Mouse (Mus musculus): Measurements from ENCODE around the gene Shc2.

The Shc2 gene

DNA sequence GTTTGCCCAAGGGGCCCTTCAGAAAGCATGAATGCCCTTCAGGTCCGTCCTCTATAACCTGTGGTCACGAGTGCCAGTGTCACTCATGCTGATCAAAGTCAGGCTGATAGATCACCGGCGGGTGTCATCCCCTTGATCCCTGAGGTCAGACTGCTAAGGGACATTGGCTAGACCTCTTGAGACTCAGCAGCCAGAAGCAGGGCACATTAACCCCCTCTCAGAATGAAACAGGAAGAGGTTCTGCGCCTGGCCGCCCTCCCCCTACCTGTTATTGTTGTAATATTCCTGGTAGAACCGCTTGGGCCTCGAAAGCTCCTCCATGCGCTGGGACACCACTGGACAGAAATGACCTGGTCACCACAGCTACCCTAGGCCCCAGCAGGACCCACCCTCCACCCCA lies 53.3 kb downstream of the Shc2 start:
- no peak for DNase-seq (ENCODE audit: extremely low read depth, insufficient read length, low spot score)

DNA sequence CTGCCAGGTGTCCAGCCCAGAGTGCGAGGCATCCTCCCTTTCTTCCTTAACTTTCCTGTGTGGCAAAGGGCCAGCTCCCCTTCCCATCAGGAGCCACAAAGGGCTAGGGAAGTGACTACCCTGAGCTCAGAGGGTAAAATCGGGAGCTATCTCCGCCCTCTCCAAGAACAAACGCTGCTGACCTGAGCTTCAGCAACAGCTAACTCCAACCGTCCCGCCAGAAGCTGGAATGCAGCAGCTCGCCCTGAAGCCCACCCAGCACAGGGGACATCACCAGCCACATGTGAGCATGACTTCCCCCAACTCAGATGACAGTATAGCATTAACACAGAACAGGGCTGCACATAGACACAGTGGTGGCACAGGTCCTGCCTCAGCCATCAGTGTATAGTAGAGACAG lies 53.7 kb downstream of the Shc2 start:
- no peak for DNase-seq (ENCODE audit: extremely low read depth, insufficient read length, low spot score)

DNA sequence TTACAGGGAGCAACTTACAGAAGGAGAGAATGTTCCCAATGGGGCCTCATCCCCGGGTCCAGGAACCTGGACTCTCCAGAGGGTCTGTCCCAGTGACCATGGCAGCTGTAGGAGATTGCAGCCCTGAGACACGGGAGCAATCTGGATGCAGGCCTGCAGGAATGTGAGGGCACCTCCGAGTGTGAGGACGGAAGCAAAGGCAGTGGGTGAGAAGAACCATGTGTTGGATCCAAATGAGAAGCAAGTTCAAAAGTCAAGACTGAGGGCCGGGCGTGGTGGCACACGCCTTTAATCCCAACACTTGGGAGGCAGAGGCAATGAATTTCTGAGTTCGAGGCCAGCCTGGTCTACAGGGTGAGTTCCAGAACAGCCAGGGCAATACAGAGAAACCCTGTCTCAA lies 56.2 kb downstream of the Shc2 start:
- no peak for DNase-seq (ENCODE audit: extremely low read depth, insufficient read length, low spot score)

DNA sequence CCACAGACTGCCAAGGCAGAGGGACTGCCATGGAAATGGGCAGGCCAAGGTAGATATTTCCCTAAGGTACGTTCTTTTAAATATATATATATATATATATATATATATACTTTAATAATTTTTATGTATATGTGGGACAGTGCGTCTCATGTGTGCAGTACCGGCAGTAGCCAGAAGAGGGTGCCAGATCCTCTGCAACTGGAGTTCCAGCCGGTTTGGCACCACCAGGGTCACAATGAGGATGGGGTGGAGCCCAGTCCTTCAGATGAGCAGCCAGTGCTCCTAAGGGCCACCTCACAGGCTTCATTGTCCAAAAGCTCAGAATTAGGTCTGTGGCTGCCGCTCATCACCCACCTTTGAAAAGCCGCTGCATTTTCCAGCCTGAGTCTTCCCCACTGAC lies 56.9 kb downstream of the Shc2 start:
- no peak for DNase-seq (ENCODE audit: extremely low read depth, insufficient read length, low spot score)

DNA sequence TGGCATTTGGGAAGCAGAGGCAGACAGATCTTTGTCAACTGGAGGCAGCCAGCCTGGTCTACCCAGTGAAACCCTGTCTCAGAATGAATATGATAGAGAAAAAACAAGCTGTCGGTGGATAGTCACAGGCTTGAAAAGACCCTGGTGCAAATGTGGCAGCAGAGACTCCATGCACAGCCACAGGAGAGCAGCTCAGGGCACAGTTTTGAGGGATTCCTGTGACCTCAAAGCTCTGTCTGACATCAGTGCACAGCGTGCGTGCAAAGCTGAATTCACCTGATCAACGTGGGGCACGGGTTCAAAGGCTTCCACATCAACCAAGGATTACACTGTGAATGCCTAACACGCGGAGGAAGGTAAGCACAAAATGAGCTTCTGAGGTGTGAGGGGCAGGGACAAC lies 57.4 kb downstream of the Shc2 start:
- DNase-seq (ENCODE audit: extremely low read depth, insufficient read length, low spot score): no peak

DNA sequence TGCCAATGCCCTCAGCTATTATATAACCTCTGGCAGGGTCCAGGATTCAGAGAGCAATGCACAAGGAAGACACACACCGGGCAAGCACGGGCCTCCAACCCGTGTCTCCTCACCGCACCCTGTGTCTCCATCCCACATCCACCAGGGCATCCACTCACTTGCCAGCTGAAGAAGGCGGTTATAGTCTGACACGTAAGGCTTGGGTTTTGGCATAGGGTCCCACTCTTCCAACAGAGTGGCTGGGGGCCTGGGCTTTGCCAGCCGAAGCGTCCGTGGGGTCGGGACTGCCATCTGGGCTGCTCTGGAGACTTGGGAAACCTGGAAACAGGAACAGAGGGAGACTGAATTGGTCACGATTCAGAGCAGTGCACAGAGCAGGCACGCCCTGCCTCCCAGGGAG lies 57.9 kb downstream of the Shc2 start:
- no peak for DNase-seq (ENCODE audit: extremely low read depth, insufficient read length, low spot score)

DNA sequence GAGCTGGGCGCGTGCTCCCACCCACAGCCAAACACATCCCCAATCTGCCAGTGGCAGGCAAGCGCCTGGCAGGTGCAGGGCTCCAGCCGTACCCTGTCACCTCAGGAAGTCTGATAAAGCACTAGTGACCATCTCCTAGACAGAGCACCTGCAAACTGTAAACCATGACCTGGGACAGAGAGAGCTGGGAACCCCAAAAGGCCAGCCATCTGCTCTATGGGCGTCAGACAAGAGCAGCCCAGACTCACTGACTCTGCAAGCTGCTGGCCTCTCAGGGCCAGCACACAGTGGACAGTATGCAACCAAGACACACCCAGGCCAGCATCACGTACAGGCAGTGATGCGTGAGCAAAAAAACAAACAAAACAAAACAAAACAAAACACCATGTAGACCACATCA lies 58.8 kb downstream of the Shc2 start:
- no peak for DNase-seq (ENCODE audit: extremely low read depth, insufficient read length, low spot score)

DNA sequence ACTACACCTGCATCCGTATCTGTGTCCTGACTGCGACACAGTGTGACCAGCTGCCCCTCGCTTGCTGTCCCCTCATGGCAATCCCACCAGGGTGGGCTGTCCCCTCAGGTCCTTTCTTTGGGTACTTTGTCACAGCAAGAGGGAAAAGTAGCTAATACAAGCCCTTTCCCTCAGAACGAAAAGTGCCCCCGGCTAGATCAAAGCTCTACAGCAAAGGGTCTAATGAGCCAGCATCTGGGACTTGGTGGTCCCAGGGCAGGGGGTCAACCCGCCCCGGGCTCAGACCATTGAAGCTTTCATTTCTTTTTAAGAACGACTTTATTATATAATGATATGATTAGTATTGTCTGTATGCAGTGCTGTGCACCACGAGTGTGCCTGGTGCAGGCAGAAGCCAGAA lies 59.4 kb downstream of the Shc2 start:
- no peak for DNase-seq (ENCODE audit: extremely low read depth, insufficient read length, low spot score)

DNA sequence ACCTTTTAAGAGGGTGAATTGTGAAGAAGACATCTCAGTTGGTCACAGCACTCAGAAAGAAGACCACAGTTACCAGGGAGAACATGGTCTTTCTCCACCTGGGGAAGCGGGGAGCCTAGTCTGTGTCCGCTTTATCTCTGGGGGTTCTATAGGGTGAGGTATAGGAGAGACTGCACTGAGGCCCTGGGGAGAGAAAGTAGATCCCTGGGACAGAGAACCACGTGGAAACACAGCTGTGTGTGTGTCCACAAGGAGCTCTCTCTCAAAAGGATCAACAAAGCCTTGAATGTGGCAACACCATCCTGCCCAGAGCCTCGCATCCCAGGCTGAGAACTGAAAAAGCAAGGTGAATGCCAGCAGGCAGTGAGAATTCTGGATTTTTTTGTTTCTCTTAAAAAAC lies 60.3 kb downstream of the Shc2 start:
- no peak for DNase-seq (ENCODE audit: extremely low read depth, insufficient read length, low spot score)

DNA sequence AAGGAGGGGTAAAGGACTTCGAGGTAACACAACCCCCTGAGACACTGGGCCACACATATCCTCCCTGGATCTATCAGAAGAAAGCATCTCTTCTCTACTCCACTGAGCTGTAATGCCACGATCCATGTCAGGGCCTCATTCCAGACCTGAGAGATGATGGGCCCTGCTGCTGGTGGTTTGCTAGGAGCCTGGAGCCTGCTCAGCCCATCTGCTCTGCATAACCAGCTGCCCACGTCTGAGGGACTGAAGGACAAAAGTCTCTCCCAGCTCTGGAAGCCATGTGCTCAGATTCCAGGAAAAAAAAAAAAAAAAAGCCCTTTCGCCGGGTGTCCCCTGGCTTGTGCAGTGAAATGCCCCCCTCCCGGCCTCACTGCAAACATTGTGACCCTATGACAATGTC lies 62.0 kb downstream of the Shc2 start:
- DNase-seq (ENCODE audit: extremely low read depth, insufficient read length, low spot score): no peak

DNA sequence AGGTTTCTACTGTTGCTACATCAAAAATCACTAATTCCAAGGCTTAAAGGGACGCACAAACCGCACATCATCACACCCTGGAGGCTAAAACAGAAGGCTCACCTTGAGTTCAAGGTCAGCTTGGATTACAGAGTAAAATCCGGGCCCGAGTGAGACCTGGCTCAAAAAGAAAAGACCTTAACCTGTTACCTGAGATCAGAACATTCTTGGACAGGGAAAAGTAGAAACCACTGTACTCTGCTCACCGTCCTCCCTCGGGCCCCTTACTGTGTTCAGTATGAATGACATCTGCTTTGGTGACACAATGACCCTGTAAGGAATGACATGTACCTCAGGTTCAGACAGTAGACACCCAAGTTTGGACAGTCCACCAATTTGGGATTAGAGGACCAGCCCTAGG lies 62.9 kb downstream of the Shc2 start:
- DNase-seq (ENCODE audit: extremely low read depth, insufficient read length, low spot score): no peak

DNA sequence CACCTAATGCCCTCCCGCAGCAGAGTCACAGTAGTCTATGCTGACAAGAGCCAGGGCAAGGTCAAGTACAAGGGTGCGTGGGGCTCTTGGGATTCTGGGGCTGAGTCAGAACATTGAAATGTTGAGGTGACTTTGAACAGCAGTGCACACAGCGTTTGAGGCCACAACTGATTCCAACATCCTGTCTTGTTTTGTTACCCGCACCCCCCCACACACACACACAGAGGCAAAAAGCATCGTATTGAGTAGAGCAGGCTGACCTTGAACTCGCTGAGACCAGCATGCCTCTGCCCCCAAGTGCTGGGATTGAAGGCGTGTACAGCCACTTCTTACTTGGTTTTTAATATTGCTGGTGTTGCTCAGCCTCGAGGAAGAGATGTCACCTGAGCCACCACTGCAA lies 63.4 kb downstream of the Shc2 start:
- DNase-seq (ENCODE audit: extremely low read depth, insufficient read length, low spot score): peak; percentile 25

DNA sequence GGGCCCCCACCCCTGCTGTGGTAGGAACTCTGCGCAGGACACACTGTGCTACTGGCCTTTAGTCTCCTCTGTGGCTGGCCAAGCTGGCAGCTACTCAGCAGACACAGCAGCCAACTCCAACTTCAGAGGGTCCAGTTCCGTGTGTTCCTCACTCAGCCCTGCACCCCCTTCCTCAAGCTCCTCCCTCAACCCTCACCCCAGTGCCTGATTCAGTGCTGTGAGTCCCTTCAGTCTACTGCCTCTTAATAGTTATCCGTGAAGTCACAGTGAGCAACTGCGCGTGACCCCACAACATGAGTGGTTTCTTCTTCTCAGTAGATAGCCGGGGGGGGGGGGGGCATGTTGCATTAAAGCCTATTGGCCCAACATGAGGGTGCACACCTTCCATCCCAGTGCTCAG lies 64.1 kb downstream of the Shc2 start:
- no peak for DNase-seq (ENCODE audit: extremely low read depth, insufficient read length, low spot score)

DNA sequence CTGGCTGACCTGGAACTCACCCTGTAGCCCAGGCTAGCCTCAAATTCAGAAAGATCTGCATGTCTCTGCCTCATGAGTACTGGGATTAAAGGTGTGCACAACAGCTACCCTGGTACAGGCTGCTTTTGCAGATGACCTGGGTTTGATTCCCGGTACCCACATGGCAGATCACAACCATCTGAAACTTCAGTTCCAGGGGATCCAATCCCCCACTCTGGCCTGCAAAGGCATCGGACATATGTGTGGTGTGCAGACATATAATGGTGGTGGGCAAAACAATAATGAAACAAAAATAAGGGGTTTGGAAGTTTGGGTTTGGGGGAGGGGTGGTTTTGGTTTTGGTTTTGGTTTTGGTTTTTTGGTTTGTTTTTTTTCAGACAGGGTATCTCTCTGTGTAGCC lies 66.4 kb downstream of the Shc2 start:
- no peak for DNase-seq (ENCODE audit: extremely low read depth, insufficient read length, low spot score)

DNA sequence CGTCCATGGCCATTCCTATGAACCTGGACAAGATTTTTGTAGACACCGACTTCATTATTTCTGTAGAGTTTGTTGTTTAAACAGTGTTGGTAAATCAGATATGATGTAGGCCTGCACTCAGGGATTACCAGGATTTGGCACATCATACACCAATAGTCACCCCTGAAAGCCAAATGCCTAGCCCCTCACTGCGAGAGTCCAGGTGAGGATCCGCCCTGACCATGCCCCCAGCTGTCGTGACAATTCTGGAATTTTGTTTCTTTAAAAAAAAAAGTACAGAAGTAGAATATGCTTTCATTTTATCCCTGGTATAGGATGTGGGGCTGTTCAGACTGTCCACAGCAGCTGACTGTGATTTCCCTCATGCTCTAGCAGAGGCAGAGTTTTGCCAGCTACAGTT lies 67.8 kb downstream of the Shc2 start:
- no peak for DNase-seq (ENCODE audit: extremely low read depth, insufficient read length, low spot score)
